Mouse (Mus musculus) hindbrain, embryonic 10.5 days (tissue): ENCODE data around the gene Sys1. TPM values are rescaled to one million over a fixed set of nuclear protein-coding genes. Genes with fewer than 3 reads are reported as not detected.
A peak's percentile ranks its signal among the peaks of the same experiment; 100 is the strongest.

Experiments
- DNase-seq: peaks from one replicate; pipeline ENCODE4 v3.0.0-alpha.2; 2017; ENCODE audit warnings: low spot score
- H3K27ac ChIP-seq: fragments of 300-500 bp; sonication (generic); 2 replicates; pipeline ENCODE4 v1.5.1; 2016; ENCODE audit warnings: mild to moderate bottlenecking, moderate library complexity
- H3K27me3 ChIP-seq: fragments of 300-500 bp; sonication (generic); 2 replicates; pipeline ENCODE4 v1.6.1; 2016; ENCODE audit warnings: mild to moderate bottlenecking; ENCODE audit not compliant: poor library complexity, insufficient read depth, severe bottlenecking
- H3K36me3 ChIP-seq: fragments of 300-500 bp; sonication (generic); 2 replicates; pipeline ENCODE4 v1.6.1; 2016; ENCODE audit warnings: mild to moderate bottlenecking, moderate library complexity
- H3K4me1 ChIP-seq: fragments of 300-500 bp; sonication (generic); replicated peaks from 2 replicates; pipeline ENCODE4 v1.6.1; 2016; ENCODE audit warnings: mild to moderate bottlenecking
- H3K4me3 ChIP-seq: fragments of 300-500 bp; sonication (generic); 2 replicates; pipeline ENCODE4 v1.5.1; 2016; ENCODE audit warnings: mild to moderate bottlenecking, moderate library complexity
- H3K9me3 ChIP-seq: fragments of 300-500 bp; sonication (generic); 2 replicates; pipeline ENCODE4 v1.6.1; 2016; ENCODE audit warnings: mild to moderate bottlenecking, moderate library complexity
- WGBS: fragments of 180-500 bp; shearing (Covaris S2); methylation state at CpG from one replicate; pipeline ENCODE4 v1.1.7; 2016; 5-methylcytosine and 5-hydroxymethylcytosine counted together
- polyA plus RNA-seq: library from polyadenylated mRNA; unstranded; fragments of >200 nt; fragmentation: Nextera tagmentation; extraction: Ambion mirVana; gene quantifications from 2 replicates; pipeline ENCODE4 v1.2.1, GENCODE M21; 2016

Sys1 gene
- polyA plus RNA-seq, 1 experiment from 2014 or later = 76.4 TPM

- peak; percentile 97 for DNase-seq
- peaks cover 29% of the 10 kb centered on the region for H3K36me3 ChIP-seq
- H3K27me3 ChIP-seq = no peaks in the 10 kb centered on the region
- peak within 1 kb of the TSS; percentile 93 for H3K27ac ChIP-seq
- peaks cover 37% of the 10 kb centered on the region for H3K4me1 ChIP-seq
- no peaks in the 10 kb centered on the region for H3K9me3 ChIP-seq
- WGBS = under 1% methylated on average over 78 of the region's 79 CpGs
- H3K4me3 ChIP-seq = peak within 1 kb of the TSS; percentile 92
These were observed 4.2 kb downstream of the Sys1 start, which contains the start of gene Gm20458 for GRCm38 (mm10) chr2:164460745-164461551. Gm20458 (plus strand) TSS chr2:164460967.

DNA sequence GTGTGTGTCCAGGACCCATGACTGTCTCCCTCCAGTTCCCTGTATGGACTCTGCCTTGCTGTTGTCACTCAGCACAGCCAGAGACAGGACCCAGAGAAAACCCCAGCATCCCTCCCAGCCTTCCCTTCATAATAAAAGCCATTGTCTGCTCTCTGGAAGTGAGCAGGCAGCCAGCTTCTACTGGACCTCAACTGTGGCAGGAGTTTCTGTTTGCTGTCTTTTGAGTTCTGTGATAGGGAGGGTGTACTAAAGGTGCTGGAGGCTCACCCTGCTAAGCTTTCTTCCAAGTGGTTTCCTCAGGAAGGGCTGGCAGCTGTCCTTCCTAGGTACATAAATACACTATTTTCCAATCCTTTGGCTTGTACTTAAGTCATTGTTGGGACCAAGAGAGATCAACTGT, 8.4 kb downstream of the Sys1 start:
- Histone ChIP-seq H3K4me3 (no peak overlapping the region), H3K36me3 (peaks cover 47% of the 10 kb centered on the region), H3K27me3 (no peaks in the 10 kb centered on the region), H3K4me1 (peaks cover 22% of the 10 kb centered on the region), H3K9me3 (no peaks in the 10 kb centered on the region), H3K27ac (no peak overlapping the region)
- no peak for DNase-seq

DNA sequence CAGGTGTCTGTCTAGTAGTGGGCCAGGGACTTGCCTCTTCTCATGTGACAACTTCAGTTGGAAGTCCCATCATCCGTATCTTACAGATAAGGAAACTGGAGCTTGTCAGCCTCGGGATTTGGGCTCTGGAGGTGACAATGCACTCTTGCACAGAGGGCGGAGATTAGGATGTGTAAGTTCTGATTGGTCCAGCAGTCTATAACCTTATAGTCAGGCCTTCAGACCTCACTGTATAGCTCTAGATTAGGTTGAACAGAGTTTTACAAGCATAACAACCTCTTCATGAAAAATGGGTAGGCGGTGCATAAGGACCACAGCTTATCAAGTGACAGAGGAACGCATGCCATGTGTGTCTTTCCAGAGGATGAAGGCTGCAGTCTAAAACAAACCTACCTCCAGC, 10.0 kb downstream of the Sys1 start:
- 86% methylated on average over 5 of the region's 5 CpGs for WGBS
- Histone ChIP-seq H3K4me1 (peaks cover 14% of the 10 kb centered on the region), H3K9me3 (no peaks in the 10 kb centered on the region), H3K4me3 (no peak overlapping the region), H3K27ac (no peak overlapping the region), H3K27me3 (no peaks in the 10 kb centered on the region), H3K36me3 (peaks cover 51% of the 10 kb centered on the region)
- no peak for DNase-seq

- Histone ChIP-seq H3K4me3 (no peak overlapping the region), H3K4me1 (no peaks in the 10 kb centered on the region), H3K36me3 (peaks cover 42% of the 10 kb centered on the region), H3K9me3 (no peaks in the 10 kb centered on the region), H3K27ac (no peak overlapping the region), H3K27me3 (no peaks in the 10 kb centered on the region)
- DNase-seq = peak; percentile 52
- WGBS = 30% methylated on average over 10 of the region's 10 CpGs
These were observed 13.5 kb downstream of the Sys1 start for GRCm38 (mm10) chr2:164470254-164470653.

DNA sequence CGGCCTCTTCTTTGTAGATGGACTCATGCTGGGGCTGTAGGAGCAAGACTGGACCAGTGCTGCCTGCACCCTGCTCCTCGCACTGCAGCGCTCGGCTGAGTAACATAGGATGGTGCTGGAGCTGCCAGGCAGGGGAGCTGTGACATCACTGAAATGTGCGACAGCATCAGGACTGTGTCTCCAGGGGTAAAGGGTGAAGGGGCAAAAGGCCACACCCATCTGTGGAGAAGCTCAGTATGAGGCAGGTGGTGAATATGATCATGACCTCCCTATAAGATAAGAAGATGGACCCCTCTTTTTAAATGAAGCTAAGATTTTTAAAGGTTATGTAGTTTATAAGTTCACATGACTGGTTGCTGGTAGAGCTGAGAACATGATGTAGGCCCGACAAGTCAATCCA, 16.9 kb downstream of the Sys1 start, which contains the start of gene Trp53tg5:
Gene Trp53tg5, minus strand, starts transcription at position 101 of the 400 bp plus-strand sequence.
- no peak within 1 kb of the TSS for H3K27ac ChIP-seq
- DNase-seq = no peak
- peaks cover 30% of the 10 kb centered on the region for H3K36me3 ChIP-seq
- no peaks in the 10 kb centered on the region for H3K9me3 ChIP-seq
- H3K4me3 ChIP-seq = no peak within 1 kb of the TSS
- no peaks in the 10 kb centered on the region for H3K4me1 ChIP-seq
- WGBS = 86% methylated on average over 6 of the region's 6 CpGs
- H3K27me3 ChIP-seq = no peaks in the 10 kb centered on the region

DNA sequence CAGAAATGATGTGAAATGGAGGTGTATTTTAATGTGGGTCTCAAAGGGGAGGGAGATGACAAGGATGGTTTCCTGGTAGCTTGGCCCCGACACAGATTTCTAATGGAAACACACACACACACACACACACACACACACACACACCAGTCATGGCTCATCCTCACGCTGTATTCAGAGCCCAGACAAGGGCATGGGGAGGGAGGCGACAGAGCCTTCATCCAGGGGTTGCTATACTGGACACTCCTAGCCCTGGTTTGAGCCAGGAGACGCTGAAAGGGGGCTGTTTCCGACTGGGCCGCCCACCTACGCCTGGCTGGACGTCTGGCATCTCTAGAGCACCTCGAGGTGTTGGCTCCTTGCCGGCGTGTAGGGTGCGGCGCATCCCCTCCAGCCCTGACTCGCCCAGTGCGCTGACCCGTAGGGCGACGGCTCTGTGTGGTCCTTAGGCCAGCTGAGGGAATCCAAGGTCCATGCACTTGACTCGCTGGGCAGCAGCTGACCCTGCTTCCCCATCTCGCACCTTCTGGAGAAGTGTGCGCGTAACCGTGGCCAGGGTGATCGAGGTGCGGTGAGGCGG, 29.0 kb downstream of the Sys1 start, which contains the start of gene Dbndd2:
Gene Dbndd2, plus strand, starts transcription at position 426 of the 577 bp plus-strand sequence.
- Histone ChIP-seq H3K27ac (peak within 1 kb of the TSS; percentile 84), H3K27me3 (peaks cover 57% of the 10 kb centered on the region)

GRCm38 (mm10) chr2:164486258-164487114, 29.7 kb downstream of the Sys1 start:
- H3K27ac ChIP-seq = peak overlapping the region; percentile 84
- peaks cover 57% of the 10 kb centered on the region for H3K27me3 ChIP-seq
- peaks cover 25% of the 10 kb centered on the region for H3K4me1 ChIP-seq
- DNase-seq = peak; percentile 41
- WGBS = under 1% methylated on average over 88 of the region's 90 CpGs
- H3K4me3 ChIP-seq = peak overlapping the region; percentile 87
- H3K36me3 ChIP-seq = peaks cover 7% of the 10 kb centered on the region
- no peaks in the 10 kb centered on the region for H3K9me3 ChIP-seq

More for the DNA sequence above, 29.0 kb downstream of the Sys1 start, which contains the start of gene Dbndd2:
- peaks cover 25% of the 10 kb centered on the region for H3K4me1 ChIP-seq
- no peaks in the 10 kb centered on the region for H3K9me3 ChIP-seq
- WGBS = 2% methylated on average over 26 of the region's 26 CpGs
- peak; percentile 32 for DNase-seq
- H3K36me3 ChIP-seq = peaks cover 7% of the 10 kb centered on the region
- peak within 1 kb of the TSS; percentile 87 for H3K4me3 ChIP-seq

DNA sequence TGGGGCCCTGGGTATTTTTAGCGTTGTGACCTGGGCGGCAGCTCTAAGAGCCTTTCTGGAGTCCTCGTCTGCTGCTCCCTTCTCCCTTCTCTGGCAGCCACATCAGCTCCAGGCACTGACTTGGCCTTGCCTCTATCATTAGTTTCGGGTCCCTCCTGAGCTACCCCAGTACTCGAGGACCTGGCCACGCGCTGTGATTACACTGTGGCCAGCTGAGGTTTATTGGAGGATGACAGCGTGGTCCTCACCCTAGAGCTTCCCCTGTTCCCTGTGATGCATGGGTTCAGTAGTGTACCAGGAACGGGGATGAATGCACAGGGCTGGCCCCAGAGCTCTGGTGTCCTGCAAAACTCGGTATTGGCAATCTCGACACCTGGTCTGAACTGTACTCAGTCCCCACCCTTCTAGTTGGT, 30.4 kb downstream of the Sys1 start:
- H3K4me1 ChIP-seq = peaks cover 25% of the 10 kb centered on the region
- 14% methylated on average over 11 of the region's 11 CpGs for WGBS
- H3K27me3 ChIP-seq = peaks cover 57% of the 10 kb centered on the region
- peak overlapping the region; percentile 87 for H3K4me3 ChIP-seq
- no peaks in the 10 kb centered on the region for H3K9me3 ChIP-seq
- peak overlapping the region; percentile 84 for H3K27ac ChIP-seq
- DNase-seq = no peak
- H3K36me3 ChIP-seq = peaks cover 7% of the 10 kb centered on the region

DNA sequence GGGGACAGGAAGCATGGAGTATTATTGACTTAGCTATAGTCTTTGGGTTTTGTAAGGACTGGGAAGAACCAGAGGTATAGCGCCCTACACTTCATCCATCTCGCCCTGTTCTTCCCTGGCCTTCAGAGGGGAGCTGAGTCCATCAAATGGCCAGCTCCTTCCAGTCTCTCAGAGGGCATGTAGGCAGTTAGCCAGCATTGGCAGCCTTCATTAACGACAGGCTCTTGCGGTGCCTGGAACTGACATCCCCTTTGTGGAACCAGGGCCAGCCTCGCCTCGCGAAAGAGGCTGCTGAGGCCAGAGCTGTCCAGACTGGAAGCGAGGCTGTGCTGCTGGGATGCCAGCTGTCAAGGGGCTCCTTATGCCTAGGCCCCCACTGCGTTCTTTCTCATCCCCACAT, 31.0 kb downstream of the Sys1 start:
- H3K4me1 ChIP-seq = peaks cover 25% of the 10 kb centered on the region
- H3K4me3 ChIP-seq = no peak overlapping the region
- H3K27ac ChIP-seq = no peak overlapping the region
- no peaks in the 10 kb centered on the region for H3K9me3 ChIP-seq
- peaks cover 57% of the 10 kb centered on the region for H3K27me3 ChIP-seq
- WGBS = 60% methylated on average over 9 of the region's 9 CpGs
- H3K36me3 ChIP-seq = peaks cover 7% of the 10 kb centered on the region
- no peak for DNase-seq

GRCm38 (mm10) chr2:164494126-164494525, 37.4 kb downstream of the Sys1 start:
- Histone ChIP-seq H3K4me1 (peaks cover 21% of the 10 kb centered on the region), H3K27ac (no peak overlapping the region), H3K36me3 (peaks cover 7% of the 10 kb centered on the region), H3K9me3 (no peaks in the 10 kb centered on the region), H3K27me3 (peaks cover 5% of the 10 kb centered on the region), H3K4me3 (no peak overlapping the region)
- 47% methylated on average over 2 of the region's 2 CpGs for WGBS
- DNase-seq = no peak

DNA sequence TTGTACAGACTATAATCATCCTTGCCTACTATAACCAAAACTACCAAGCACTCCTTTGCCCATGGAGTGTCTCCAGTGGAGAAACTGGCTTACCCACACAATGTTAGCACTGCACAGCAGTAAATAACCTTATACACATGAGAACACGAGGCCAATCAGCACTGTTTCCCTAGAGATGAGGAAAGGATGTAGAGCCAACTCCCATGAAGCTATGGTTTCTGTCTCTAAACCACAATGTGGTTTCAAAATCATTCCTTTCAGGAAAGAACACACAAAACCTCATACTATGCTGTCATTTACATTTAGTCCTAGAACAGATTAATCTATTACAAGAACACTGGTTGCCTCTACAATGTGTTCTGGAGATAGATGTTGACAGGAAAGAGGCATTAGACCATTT, 39.6 kb downstream of the Sys1 start:
- H3K4me3 ChIP-seq = peak overlapping the region; percentile 90; the same call in 1 of the 2 replicates

GRCm38 (mm10) chr2:164496847-164497690, 40.3 kb downstream of the Sys1 start, which contains the start of gene Pigt:
Pigt (plus strand) TSS chr2:164497520.
- peak within 1 kb of the TSS; percentile 88 for H3K27ac ChIP-seq
- peak within 1 kb of the TSS; percentile 90 for H3K4me3 ChIP-seq
- H3K36me3 ChIP-seq = peaks cover 30% of the 10 kb centered on the region
- H3K9me3 ChIP-seq = no peaks in the 10 kb centered on the region
- DNase-seq = peak; percentile 90
- no peaks in the 10 kb centered on the region for H3K27me3 ChIP-seq
- peaks cover 21% of the 10 kb centered on the region for H3K4me1 ChIP-seq
- WGBS = 4% methylated on average over 43 of the region's 43 CpGs

More for the DNA sequence above, 39.6 kb downstream of the Sys1 start:
- Histone ChIP-seq H3K9me3 (no peaks in the 10 kb centered on the region), H3K36me3 (peaks cover 22% of the 10 kb centered on the region), H3K27me3 (no peaks in the 10 kb centered on the region), H3K27ac (no peak overlapping the region), H3K4me1 (peaks cover 21% of the 10 kb centered on the region)
- DNase-seq = no peak
- WGBS = 70% methylated on average over 1 of the region's 1 CpGs
